Mouse (Mus musculus) lung, postnatal 0 days (tissue): ENCODE results near the gene Rps27rt.

ENCODE experiments used
- CTCF ChIP-seq: IDR thresholded peaks from 2 replicates; pipeline ENCODE4 v1.5.1; 2016; ENCODE audit warnings: antibody characterized with exemption, mild to moderate bottlenecking
- EP300 ChIP-seq: IDR thresholded peaks from 2 replicates; pipeline ENCODE4 v1.6.1; 2016; ENCODE audit warnings: antibody characterized with exemption, mild to moderate bottlenecking, control low read depth

- TF ChIP-seq EP300 (no peak), CTCF (no peak)
These were observed 12.7 kb upstream of the Rps27rt start for GRCm38 (mm10) chr9:114995250-114995649.
